Mouse (Mus musculus): ENCODE measurements around the gene Rab13. TPM values are rescaled to one million over a fixed set of nuclear protein-coding genes. Genes with fewer than 3 reads are reported as not detected.
A peak's percentile ranks its signal among the peaks of the same experiment; 100 is the strongest.
"Not testable (repeated sequence)": the region's sequence is repeated elsewhere in the genome, so short reads cannot be mapped to it uniquely, and the experiment has no call there.

Rab13 gene
- polyA plus RNA-seq, 1 experiment from 2014 or later, result 17.5 TPM

GRCm38 (mm10) chr3:90245406-90245805 lies 31.9 kb downstream of the Rab13 start:
- 9% methylated on average over 2 of the region's 2 CpGs for WGBS (ENCODE audit: missing documents)

GRCm38 (mm10) chr3:90247630-90247959 lies 34.1 kb downstream of the Rab13 start:
- Histone ChIP-seq H3K79me2 (ENCODE audit: inconsistent target) (peaks cover 31% of the 10 kb centered on the region), H3K27ac (peak overlapping the region; percentile 98), H3K36me3 (ENCODE audit: inconsistent target) (peaks cover 11% of the 10 kb centered on the region; the same call in 1 of the 2 replicates), H3K4me3 (ENCODE audit: inconsistent target) (peak overlapping the region; percentile 95)
- WGBS (ENCODE audit: missing documents), result 6% methylated on average over 3 of the region's 3 CpGs

More at GRCm38 (mm10) chr3:90245406-90245805, 31.9 kb downstream of the Rab13 start:
- peaks cover 19% of the 10 kb centered on the region for H3K79me2 ChIP-seq (ENCODE audit: inconsistent target)
- no peak overlapping the region for H3K27ac ChIP-seq
- no peak overlapping the region for H3K4me3 ChIP-seq (ENCODE audit: inconsistent target)
- no peaks in the 10 kb centered on the region for H3K36me3 ChIP-seq (ENCODE audit: inconsistent target)

GRCm38 (mm10) chr3:90247960-90248745 lies 34.7 kb downstream of the Rab13 start, which contains the start of gene Slc39a1:
Gene Slc39a1 (plus strand): TSS chr3:90248172.
- Histone ChIP-seq H3K27ac (peak within 1 kb of the TSS; percentile 98), H3K4me3 (ENCODE audit: inconsistent target) (peak within 1 kb of the TSS; percentile 95), H3K79me2 (ENCODE audit: inconsistent target) (peaks cover 31% of the 10 kb centered on the region), H3K36me3 (ENCODE audit: inconsistent target) (peaks cover 11% of the 10 kb centered on the region; the same call in 1 of the 2 replicates)
- under 1% methylated on average over 44 of the region's 44 CpGs for WGBS (ENCODE audit: missing documents)

GRCm38 (mm10) chr3:90248746-90249100 lies 35.2 kb downstream of the Rab13 start:
- peaks cover 31% of the 10 kb centered on the region for H3K79me2 ChIP-seq (ENCODE audit: inconsistent target)
- WGBS (ENCODE audit: missing documents), result 2% methylated on average over 10 of the region's 10 CpGs
- H3K4me3 ChIP-seq (ENCODE audit: inconsistent target), result peak overlapping the region; percentile 95
- H3K27ac ChIP-seq, result peak overlapping the region; percentile 98
- peaks cover 11% of the 10 kb centered on the region; the same call in 1 of the 2 replicates for H3K36me3 ChIP-seq (ENCODE audit: inconsistent target)

- H3K4me3 ChIP-seq (ENCODE audit: inconsistent target), result no peak overlapping the region
- peaks cover 45% of the 10 kb centered on the region for H3K79me2 ChIP-seq (ENCODE audit: inconsistent target)
- no peak overlapping the region for H3K27ac ChIP-seq
- WGBS (ENCODE audit: missing documents), result 91% methylated on average over 6 of the region's 6 CpGs
- H3K36me3 ChIP-seq (ENCODE audit: inconsistent target), result peaks cover 11% of the 10 kb centered on the region; the same call in 1 of the 2 replicates
Measured at GRCm38 (mm10) chr3:90250791-90251190, 37.3 kb downstream of the Rab13 start.

GRCm38 (mm10) chr3:90251731-90252226 lies 38.3 kb downstream of the Rab13 start:
- H3K27ac ChIP-seq; H3K4me3 ChIP-seq (ENCODE audit: inconsistent target): not testable (repeated sequence)
- peaks cover 55% of the 10 kb centered on the region for H3K79me2 ChIP-seq (ENCODE audit: inconsistent target)
- H3K36me3 ChIP-seq (ENCODE audit: inconsistent target), result peaks cover 12% of the 10 kb centered on the region; the same call in 1 of the 2 replicates
- WGBS (ENCODE audit: missing documents), result 92% methylated on average over 2 of the region's 12 CpGs

GRCm38 (mm10) chr3:90252659-90253058 lies 39.2 kb downstream of the Rab13 start:
- not testable (repeated sequence) for H3K4me3 ChIP-seq (ENCODE audit: inconsistent target); H3K27ac ChIP-seq
- H3K79me2 ChIP-seq (ENCODE audit: inconsistent target), result peaks cover 63% of the 10 kb centered on the region
- H3K36me3 ChIP-seq (ENCODE audit: inconsistent target), result peaks cover 21% of the 10 kb centered on the region; the same call in 1 of the 2 replicates
- 94% methylated on average over 2 of the region's 2 CpGs for WGBS (ENCODE audit: missing documents)

GRCm38 (mm10) chr3:90253174-90253573 lies 39.7 kb downstream of the Rab13 start:
- not testable (repeated sequence) for H3K4me3 ChIP-seq (ENCODE audit: inconsistent target); H3K27ac ChIP-seq
- Histone ChIP-seq H3K79me2 (ENCODE audit: inconsistent target) (peaks cover 69% of the 10 kb centered on the region), H3K36me3 (ENCODE audit: inconsistent target) (peaks cover 26% of the 10 kb centered on the region)
- WGBS (ENCODE audit: missing documents), result no CpG with 5 or more reads among the region's 1 CpGs

GRCm38 (mm10) chr3:90253653-90254418 lies 40.3 kb downstream of the Rab13 start, which contains the start of gene Crtc2:
Gene Crtc2 (plus strand): TSS chr3:90254163.
- H3K27ac ChIP-seq, result peak within 1 kb of the TSS; percentile 44

GRCm38 (mm10) chr3:90254419-90255193 lies 41.1 kb downstream of the Rab13 start:
- Histone ChIP-seq H3K27ac (peak overlapping the region; percentile 44), H3K79me2 (ENCODE audit: inconsistent target) (peaks cover 66% of the 10 kb centered on the region), H3K4me3 (ENCODE audit: inconsistent target) (peak overlapping the region; percentile 81), H3K36me3 (ENCODE audit: inconsistent target) (peaks cover 40% of the 10 kb centered on the region)
- WGBS (ENCODE audit: missing documents), result under 1% methylated on average over 38 of the region's 41 CpGs

More at GRCm38 (mm10) chr3:90253653-90254418, 40.3 kb downstream of the Rab13 start, which contains the start of gene Crtc2:
- peaks cover 32% of the 10 kb centered on the region for H3K36me3 ChIP-seq (ENCODE audit: inconsistent target)
- 2% methylated on average over 38 of the region's 40 CpGs for WGBS (ENCODE audit: missing documents)
- H3K79me2 ChIP-seq (ENCODE audit: inconsistent target), result peaks cover 72% of the 10 kb centered on the region
- H3K4me3 ChIP-seq (ENCODE audit: inconsistent target), result peak within 1 kb of the TSS; percentile 81

GRCm38 (mm10) chr3:90255194-90255565 lies 41.7 kb downstream of the Rab13 start:
- Histone ChIP-seq H3K4me3 (ENCODE audit: inconsistent target) (peak overlapping the region; percentile 81), H3K36me3 (ENCODE audit: inconsistent target) (peaks cover 45% of the 10 kb centered on the region), H3K27ac (peak overlapping the region; percentile 44; the same call in 1 of the 2 replicates), H3K79me2 (ENCODE audit: inconsistent target) (peaks cover 60% of the 10 kb centered on the region)
- WGBS (ENCODE audit: missing documents), result 7% methylated on average over 2 of the region's 2 CpGs

GRCm38 (mm10) chr3:90255784-90256353 lies 42.4 kb downstream of the Rab13 start:
- Histone ChIP-seq H3K27ac (no peak overlapping the region), H3K4me3 (ENCODE audit: inconsistent target) (no peak overlapping the region), H3K36me3 (ENCODE audit: inconsistent target) (peaks cover 47% of the 10 kb centered on the region), H3K79me2 (ENCODE audit: inconsistent target) (peaks cover 53% of the 10 kb centered on the region)
- 96% methylated on average over 14 of the region's 14 CpGs for WGBS (ENCODE audit: missing documents)

GRCm38 (mm10) chr3:90256731-90257530 lies 43.4 kb downstream of the Rab13 start:
- H3K4me3 ChIP-seq (ENCODE audit: inconsistent target), result no peak overlapping the region
- 95% methylated on average over 17 of the region's 19 CpGs for WGBS (ENCODE audit: missing documents)

More at GRCm38 (mm10) chr3:90256731-90257530, 43.4 kb downstream of the Rab13 start:
- Histone ChIP-seq H3K27ac (no peak overlapping the region), H3K79me2 (ENCODE audit: inconsistent target) (peaks cover 45% of the 10 kb centered on the region), H3K36me3 (ENCODE audit: inconsistent target) (peaks cover 49% of the 10 kb centered on the region)

Measured in macrophage (primary cell).